Mouse (Mus musculus) lung, adult 2 months (tissue): Measurements from ENCODE around the gene Serpina3c. TPM values are rescaled to one million over a fixed set of nuclear protein-coding genes. Genes with fewer than 3 reads are reported as not detected.

Experiments
- DNase-seq: peaks from one replicate; pipeline ENCODE4 v3.0.0; 2022
- H3K4me1 ChIP-seq: fragments of 200-500 bp; 2 replicates; pipeline ENCODE4 v1.6.1; 2011; ENCODE audit warnings: low read length; ENCODE audit not compliant: control insufficient read depth, insufficient read depth
- H3K4me3 ChIP-seq: fragments of 200-500 bp; replicated peaks from 2 replicates; pipeline ENCODE3; 2011; ENCODE audit warnings: low read depth, mild to moderate bottlenecking, control low read depth, low read length; ENCODE audit errors: extremely low read depth
- CTCF ChIP-seq: fragments of 200-500 bp; IDR thresholded peaks from 2 replicates; pipeline ENCODE4 v1.5.1; 2011; ENCODE audit warnings: mild to moderate bottlenecking, low read length, control low read depth; ENCODE audit not compliant: insufficient read depth
- POLR2A ChIP-seq: fragments of 200-500 bp; IDR thresholded peaks from 2 replicates; pipeline ENCODE4 v1.6.1; 2011; ENCODE audit warnings: low read depth, mild to moderate bottlenecking, control low read depth, low read length, borderline replicate concordance; ENCODE audit errors: extremely low read depth
- WGBS: fragments of 180-500 bp; shearing (Covaris S2); methylation state at CpG from one replicate; pipeline ENCODE4 v1.1.7; 2018; 5-methylcytosine and 5-hydroxymethylcytosine counted together
- polyA plus RNA-seq: library from polyadenylated mRNA; depleted of rRNA; stranded (reverse); fragments of >200 nt; gene quantifications from 2 replicates; pipeline ENCODE4 v1.2.3, GENCODE M21; 2012; rRNA removed

Gene Serpina3c
- 7.3 and 12.0 TPM in 2 replicates for polyA plus RNA-seq

DNA sequence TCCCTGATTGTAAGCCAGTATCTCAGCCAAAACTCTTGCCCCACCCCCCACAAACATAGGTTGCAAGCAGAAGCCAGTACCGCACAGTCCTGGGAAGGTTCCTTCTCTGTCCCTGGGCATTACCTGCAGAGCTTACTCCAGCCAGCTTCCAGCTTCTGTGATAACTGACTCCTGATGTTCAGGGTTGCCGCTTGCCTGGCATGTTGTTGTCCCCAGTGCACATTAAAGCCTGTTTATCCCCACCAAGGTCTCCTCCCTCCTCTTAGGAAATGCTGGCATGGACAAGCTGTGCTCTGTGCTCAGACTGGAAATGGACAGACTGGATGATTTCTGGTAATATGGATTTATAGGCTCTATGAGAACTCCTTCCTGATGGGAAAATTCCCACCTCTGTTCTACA, at the start of gene Serpina3c:
Gene Serpina3c, minus strand, starts transcription at position 215 of the 400 bp plus-strand sequence.
- Histone ChIP-seq H3K4me3 (peak within 1 kb of the TSS; percentile 39), H3K4me1 (no peaks in the 10 kb centered on the region)
- WGBS: 88% methylated on average over 2 of the region's 2 CpGs
- DNase-seq: no peak
- TF ChIP-seq POLR2A: no peak
- TF ChIP-seq CTCF: no peak

DNA sequence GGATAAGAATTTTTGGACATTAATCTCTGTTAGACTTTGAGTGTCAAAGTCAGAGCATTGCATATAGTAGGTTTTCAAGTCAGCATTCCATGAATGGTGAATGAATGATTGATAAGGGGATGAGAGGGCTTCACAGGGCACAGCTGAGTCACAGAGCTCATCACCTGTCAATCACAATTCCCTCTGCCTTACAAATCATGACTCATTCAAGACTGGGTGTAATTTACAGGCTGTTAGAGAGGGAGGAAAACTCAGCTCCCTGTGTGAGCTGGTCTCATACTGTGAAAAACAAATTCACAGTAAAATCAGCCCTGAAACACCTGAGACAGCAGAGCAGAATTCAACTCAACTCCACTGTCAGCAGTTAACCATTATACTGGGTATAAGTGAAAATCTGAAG, 37.2 kb upstream of the Serpina3c start:
- no peaks in the 10 kb centered on the region for H3K4me1 ChIP-seq
- TF ChIP-seq POLR2A (no peak), CTCF (no peak)
- H3K4me3 ChIP-seq: no peak overlapping the region
- DNase-seq: no peak

DNA sequence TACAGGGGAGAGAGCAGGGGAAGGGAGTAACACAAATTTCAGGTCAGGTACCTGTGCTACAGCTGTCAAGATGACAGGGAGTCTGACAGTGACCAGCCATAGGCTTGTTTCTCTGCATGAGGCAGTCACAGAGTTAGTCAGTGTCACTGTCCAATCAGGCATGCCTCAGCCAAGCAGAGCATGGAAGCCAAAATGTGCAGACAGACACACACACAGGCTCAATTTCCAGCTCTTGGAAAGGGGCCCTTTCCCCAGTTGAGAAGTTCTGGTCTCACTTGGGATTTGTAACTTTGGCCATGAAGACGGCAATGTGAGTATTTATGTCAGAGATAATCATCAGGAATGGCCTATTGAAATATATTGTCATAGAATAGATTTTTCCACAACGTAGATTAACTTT, 35.6 kb upstream of the Serpina3c start:
- TF ChIP-seq POLR2A: no peak
- TF ChIP-seq CTCF: no peak
- no peak for DNase-seq
- H3K4me1 ChIP-seq: no peaks in the 10 kb centered on the region
- WGBS: 62% methylated on average over 2 of the region's 2 CpGs
- no peak overlapping the region for H3K4me3 ChIP-seq

DNA sequence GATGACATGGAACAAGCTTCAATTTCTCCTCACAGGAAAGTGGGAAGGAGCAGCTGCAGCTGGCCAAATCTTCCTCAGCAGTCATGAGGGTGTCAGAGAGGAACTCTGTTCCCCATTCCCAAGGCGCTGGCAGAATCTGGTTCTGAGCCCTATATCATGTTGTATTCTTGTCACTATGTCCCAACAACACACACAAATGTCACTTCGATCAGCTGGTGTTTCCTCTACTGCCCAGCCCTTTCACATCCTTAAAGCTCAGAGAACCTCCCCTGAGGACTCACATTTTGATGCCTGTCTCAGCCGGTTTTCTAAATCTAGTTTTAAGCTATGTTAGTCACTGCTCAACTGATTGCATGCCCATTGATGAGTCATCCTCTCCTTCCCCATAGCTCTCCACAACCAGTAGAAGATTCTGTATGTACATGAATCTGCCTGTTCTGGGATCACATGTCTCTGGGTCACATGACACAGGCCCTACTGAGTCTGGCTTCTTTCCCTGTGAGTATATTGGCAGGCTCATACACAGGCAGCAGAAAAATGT, 32.4 kb upstream of the Serpina3c start:
- TF ChIP-seq POLR2A (no peak), CTCF (no peak)
- Histone ChIP-seq H3K4me1 (no peaks in the 10 kb centered on the region), H3K4me3 (no peak overlapping the region)
- DNase-seq: no peak
- 52% methylated on average over 3 of the region's 3 CpGs for WGBS

DNA sequence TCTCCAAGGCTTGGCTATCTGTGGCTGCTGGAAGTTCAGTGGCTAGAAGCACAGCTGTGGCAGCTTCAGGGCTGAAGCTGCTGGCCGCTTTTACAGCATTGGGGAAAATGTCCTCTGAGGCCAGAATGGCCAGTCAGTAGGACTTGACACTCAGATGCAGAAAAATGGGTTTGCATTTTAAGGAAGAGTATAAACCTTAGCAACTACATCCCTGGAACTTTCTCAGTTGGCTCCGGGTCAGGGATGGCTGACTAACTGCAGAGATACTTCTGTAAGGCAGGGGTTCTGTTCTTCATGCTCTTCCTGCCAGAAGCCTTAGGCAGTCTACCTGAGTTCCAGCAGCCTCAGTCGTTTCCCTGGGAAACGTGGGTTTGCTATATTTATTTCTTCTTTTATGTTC, 31.4 kb upstream of the Serpina3c start:
- Histone ChIP-seq H3K4me3 (no peak overlapping the region), H3K4me1 (no peaks in the 10 kb centered on the region)
- TF ChIP-seq CTCF (no peak), POLR2A (no peak)
- 62% methylated on average over 4 of the region's 4 CpGs for WGBS
- DNase-seq: no peak

DNA sequence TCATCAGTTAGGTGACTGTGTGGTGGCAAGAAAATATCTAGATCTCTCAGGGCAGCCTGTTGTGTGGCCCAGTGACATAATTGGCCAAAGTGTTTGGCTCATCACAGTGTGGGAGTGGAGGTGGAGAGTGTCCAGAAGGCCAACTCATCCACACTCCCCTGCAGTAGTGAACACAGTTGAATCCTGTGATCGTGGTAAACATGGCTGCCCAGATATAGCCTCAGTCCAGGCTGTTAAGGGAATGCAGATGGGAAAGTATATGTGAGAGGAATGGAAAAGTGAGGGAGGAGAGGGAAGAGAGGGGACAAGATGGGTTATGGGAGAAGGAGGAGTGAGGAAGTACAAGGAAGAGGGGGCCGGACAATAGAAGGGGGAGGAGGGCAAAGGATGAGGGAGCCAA, 25.3 kb upstream of the Serpina3c start:
- no peak for DNase-seq
- Histone ChIP-seq H3K4me1 (no peaks in the 10 kb centered on the region), H3K4me3 (no peak overlapping the region)
- 85% methylated on average over 2 of the region's 2 CpGs for WGBS
- no peak for TF ChIP-seq POLR2A
- TF ChIP-seq CTCF: no peak

DNA sequence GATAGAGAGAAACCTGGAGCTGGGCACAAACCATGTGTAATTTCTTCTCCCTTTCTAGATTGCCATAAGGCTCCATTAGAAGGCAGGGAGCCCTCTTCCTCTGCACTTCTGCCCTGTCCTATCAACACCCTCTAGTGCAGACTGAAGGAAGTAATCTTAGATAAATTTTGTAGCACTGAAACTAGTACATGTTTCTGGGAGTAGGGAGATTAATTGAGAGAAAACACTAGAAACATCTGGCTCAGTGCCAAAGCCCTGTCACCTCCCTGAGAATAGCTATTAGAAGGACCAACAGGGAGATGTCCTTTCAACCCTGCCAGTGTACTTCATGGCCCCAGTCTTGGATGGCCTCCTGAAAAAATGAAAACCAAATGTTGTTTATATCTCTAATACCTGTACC, 24.9 kb upstream of the Serpina3c start:
- DNase-seq: no peak
- TF ChIP-seq CTCF (no peak), POLR2A (no peak)
- H3K4me1 ChIP-seq: no peaks in the 10 kb centered on the region
- H3K4me3 ChIP-seq: no peak overlapping the region

DNA sequence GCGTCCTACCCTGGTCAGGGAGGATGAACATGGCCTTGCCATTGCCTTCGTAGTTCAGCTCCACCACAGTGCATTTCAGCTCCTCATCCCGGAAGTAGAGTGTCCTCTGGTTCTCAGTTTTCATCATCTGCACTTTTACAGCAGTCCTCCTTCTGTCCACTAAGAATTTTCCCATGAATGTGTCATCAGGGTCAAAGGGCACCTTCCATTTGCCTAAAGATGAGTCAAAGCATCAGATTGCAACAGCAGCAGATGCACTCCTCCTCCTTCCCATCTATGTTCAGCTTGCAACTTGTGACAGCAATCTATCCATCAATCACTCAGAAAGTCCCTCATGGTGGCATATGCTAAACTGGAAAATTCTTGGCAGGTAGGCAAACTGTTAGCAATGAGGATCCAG, 22.0 kb upstream of the Serpina3c start:
- no peak for DNase-seq
- Histone ChIP-seq H3K4me3 (no peak overlapping the region), H3K4me1 (no peaks in the 10 kb centered on the region)
- 73% methylated on average over 3 of the region's 3 CpGs for WGBS
- no peak for TF ChIP-seq POLR2A
- TF ChIP-seq CTCF: no peak

DNA sequence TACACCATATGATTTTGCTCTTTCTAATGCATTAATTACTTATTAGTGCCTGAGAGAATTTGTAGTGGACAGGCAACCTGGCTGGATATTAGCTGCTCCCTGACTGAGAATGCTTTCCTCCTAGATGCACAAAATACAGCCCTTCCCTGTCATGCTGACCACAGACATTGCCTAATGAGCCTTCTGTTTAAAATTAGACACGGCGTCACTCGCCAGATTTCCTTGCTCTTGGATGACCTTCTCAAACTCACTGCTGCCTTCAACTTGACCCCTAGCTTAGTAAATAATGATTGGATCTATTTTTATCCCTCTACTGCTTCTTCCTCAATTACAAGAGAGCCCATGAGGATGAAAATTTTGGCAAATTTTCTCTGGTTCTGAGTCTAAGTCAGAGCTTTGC, 21.1 kb upstream of the Serpina3c start:
- DNase-seq: no peak
- WGBS: 57% methylated on average over 3 of the region's 3 CpGs

DNA sequence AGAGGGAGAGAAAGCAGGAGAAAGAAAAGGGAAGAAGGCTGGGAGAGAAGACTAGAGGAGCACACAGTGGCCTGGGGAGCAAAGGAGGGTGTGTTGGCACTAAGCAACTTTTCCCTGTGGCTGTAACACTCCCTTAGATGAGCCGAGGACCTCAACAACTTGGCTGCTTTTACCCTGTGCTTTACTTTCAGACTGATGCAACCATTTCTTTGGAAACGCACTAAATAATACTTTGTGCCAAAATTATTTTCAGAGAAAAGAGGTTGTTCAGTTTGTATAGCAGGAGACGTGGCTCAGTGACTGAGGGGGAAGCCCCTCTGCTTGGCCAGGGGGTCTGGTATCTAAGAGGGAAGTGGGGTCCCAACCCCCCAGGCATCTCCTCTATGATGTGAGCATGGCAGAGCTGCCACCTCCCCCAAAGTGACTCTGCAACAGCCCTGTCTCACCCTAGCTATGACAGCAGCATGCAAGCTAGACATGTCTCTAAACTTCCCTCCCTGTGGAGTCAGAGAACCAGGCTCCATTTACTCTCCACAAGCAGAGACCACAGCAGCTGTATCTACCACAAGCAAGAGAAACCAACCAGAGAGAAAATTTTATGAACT, 527 bp downstream of the Serpina3c start:
- no peak for DNase-seq
- H3K4me1 ChIP-seq: no peaks in the 10 kb centered on the region
- TF ChIP-seq CTCF: no peak
- peak overlapping the region; percentile 39 for H3K4me3 ChIP-seq
- WGBS: 54% methylated on average over 3 of the region's 3 CpGs

More for the DNA sequence above, 21.1 kb upstream of the Serpina3c start:
- H3K4me1 ChIP-seq: no peaks in the 10 kb centered on the region
- no peak overlapping the region for H3K4me3 ChIP-seq
- TF ChIP-seq CTCF (no peak), POLR2A (no peak)
